Mouse (Mus musculus) lung, postnatal 10 days (tissue): Measurements from ENCODE around the gene Slc8b1.

Experiments used
- DNase-seq: peaks from one replicate; pipeline ENCODE4 v3.0.0; 2021

Slc8b1 gene

GRCm38 (mm10) chr5:120531631-120532030 is 20.7 kb downstream of the Slc8b1 start:
- DNase-seq: no peak

GRCm38 (mm10) chr5:120534071-120534685 is 23.2 kb downstream of the Slc8b1 start:
- DNase-seq: no peak

GRCm38 (mm10) chr5:120534686-120535075 is 23.7 kb downstream of the Slc8b1 start:
- DNase-seq: no peak

- peak; percentile 38 for DNase-seq
Measured at GRCm38 (mm10) chr5:120536046-120536445, 25.1 kb downstream of the Slc8b1 start.

GRCm38 (mm10) chr5:120536632-120537031 is 25.7 kb downstream of the Slc8b1 start:
- no peak for DNase-seq

- no peak for DNase-seq
Measured at GRCm38 (mm10) chr5:120548236-120548850, 37.4 kb downstream of the Slc8b1 start.

- no peak for DNase-seq
Measured at GRCm38 (mm10) chr5:120550137-120550536, 39.2 kb downstream of the Slc8b1 start.

GRCm38 (mm10) chr5:120550673-120551072 is 39.7 kb downstream of the Slc8b1 start:
- no peak for DNase-seq

- no peak for DNase-seq
Measured at GRCm38 (mm10) chr5:120555871-120556270, 44.9 kb downstream of the Slc8b1 start.

GRCm38 (mm10) chr5:120558041-120558440 is 47.1 kb downstream of the Slc8b1 start:
- no peak for DNase-seq

GRCm38 (mm10) chr5:120558762-120559161 is 47.8 kb downstream of the Slc8b1 start:
- DNase-seq: no peak

GRCm38 (mm10) chr5:120560129-120560615 is 49.2 kb downstream of the Slc8b1 start:
- DNase-seq: no peak

- DNase-seq: peak; percentile 68
Measured at GRCm38 (mm10) chr5:120560616-120561311, 49.8 kb downstream of the Slc8b1 start.

- peak; percentile 77 for DNase-seq
Measured at GRCm38 (mm10) chr5:120562956-120563913, 52.3 kb downstream of the Slc8b1 start.

GRCm38 (mm10) chr5:120563914-120564311 is 52.9 kb downstream of the Slc8b1 start:
- DNase-seq: no peak

GRCm38 (mm10) chr5:120565171-120565905 is 54.4 kb downstream of the Slc8b1 start:
- no peak for DNase-seq

- DNase-seq: peak; percentile 64
Measured at GRCm38 (mm10) chr5:120566101-120566500, 55.1 kb downstream of the Slc8b1 start.

GRCm38 (mm10) chr5:120566681-120567252 is 55.8 kb downstream of the Slc8b1 start:
- DNase-seq: no peak

- DNase-seq: peak; percentile 86
Measured at GRCm38 (mm10) chr5:120567253-120567701, 56.3 kb downstream of the Slc8b1 start.

GRCm38 (mm10) chr5:120567761-120568211 is 56.8 kb downstream of the Slc8b1 start:
- DNase-seq: no peak

- DNase-seq: no peak
Measured at GRCm38 (mm10) chr5:120568336-120568768, 57.4 kb downstream of the Slc8b1 start.
